Mouse (Mus musculus) neutrophil, adult 5-6 weeks (primary cell): ENCODE measurements around the gene Smco3. TPM values are rescaled to one million over a fixed set of nuclear protein-coding genes. Genes with fewer than 3 reads are reported as not detected.

ENCODE experiments used
- ATAC-seq: fragments of 151-379, 151-347 bp; 2 replicates; pipeline ENCODE4 v1.8.0; 2017; ENCODE audit warnings: mild to moderate bottlenecking, moderate TSS enrichment; ENCODE audit not compliant: insufficient number of reproducible peaks, poor library complexity, low FRiP score, severe bottlenecking; ENCODE audit errors: extremely low read depth
- total RNA-seq: library from RNA; stranded (forward); fragments of 200-1000 nt; gene quantifications from 2 replicates; pipeline ENCODE4 v1.2.3, GENCODE M21; 2017

Smco3 gene
- total RNA-seq, 1 experiment from 2014 or later = 0.35 TPM

GRCm38 (mm10) chr6:136789391-136789971, 45.8 kb downstream of the Smco3 start:
- ATAC-seq = no peak

DNA sequence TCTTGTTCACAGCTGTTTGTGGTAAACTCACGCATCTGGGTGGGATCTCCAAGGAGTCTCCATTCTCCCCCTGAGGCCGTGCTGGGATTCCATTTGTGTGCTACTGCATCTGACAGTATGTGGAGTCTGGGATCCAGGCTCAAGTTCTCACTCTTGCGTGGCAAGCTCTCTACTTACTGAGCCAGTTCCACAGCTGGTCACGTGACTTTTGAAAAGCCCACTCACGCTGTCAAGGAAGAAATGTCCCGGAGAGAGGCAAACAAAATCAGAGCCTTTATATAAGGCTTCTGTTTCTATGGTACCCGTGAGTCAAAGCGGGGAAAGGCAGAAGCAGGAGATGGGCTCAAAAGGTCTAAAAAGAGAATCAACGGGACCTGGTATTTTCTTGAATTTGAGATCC, 52.5 kb downstream of the Smco3 start:
- no peak for ATAC-seq

DNA sequence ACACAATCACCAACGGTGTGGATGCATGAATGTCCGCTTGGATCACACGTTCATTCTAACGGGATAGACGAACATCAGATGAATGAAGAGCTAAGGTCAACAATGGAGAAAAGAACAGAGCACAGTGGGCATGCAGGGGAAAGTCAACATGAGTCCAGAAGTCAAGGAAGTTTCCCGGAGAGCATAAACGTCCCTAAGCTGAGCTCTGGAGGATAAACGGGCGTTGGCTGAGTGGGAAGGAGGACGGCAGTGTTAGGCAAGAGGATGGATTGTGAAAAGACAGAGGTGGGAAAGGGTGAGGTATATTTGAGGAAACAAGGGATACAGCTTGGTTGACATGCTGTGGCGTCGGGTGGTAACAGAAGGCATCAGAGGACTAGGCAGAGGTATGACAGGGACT, 53.1 kb downstream of the Smco3 start:
- no peak for ATAC-seq

DNA sequence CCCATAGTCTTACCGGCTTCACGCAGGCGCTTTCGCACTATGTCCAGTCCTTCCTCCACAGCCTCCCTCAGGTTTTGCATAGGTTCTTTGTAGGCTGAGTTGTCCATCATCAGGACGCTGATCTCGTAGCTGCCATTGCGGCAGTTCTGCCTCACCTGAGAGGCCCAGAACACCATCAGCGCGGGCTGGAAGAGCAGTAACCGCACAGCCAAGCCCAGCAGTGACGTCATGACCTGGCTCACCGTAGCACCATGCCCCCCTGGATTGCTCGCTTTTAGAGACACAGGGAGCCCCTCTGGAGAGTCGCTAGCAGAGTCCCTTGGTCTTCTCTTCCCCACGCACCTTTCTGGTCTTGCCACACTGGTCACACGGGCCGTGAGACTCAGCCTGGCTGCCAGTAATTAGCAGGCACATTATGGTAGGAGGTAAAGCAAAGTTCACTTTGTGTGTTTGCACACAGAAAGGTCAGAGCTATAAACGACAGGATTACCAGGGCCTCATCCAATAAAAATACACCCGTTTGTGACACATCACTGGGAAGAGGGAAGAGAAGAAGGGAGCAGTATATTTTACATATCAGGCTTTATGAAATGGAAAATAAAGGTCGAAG, 53.8 kb downstream of the Smco3 start, which contains the start of gene Gucy2c:
Gucy2c (minus strand) TSS at position 389 of the 610 bp plus-strand sequence.
- ATAC-seq = no peak

Other genes starting within 250 kb of the Smco3 start
- 276 and 296 TPM in 2 replicates for gene Plbd1, start 173.5 kb downstream of the Smco3 start, total RNA-seq
- 0.23 and 0.37 TPM in 2 replicates for gene Gucy2c, start 53.7 kb downstream of the Smco3 start, total RNA-seq
- 22.1 and 23.3 TPM in 2 replicates for gene Hist4h4, start 31.0 kb downstream of the Smco3 start, total RNA-seq
- 50.2 and 56.9 TPM in 2 replicates for gene H2afj, start 27.2 kb downstream of the Smco3 start, total RNA-seq
- 4.2 and 6.3 TPM in 2 replicates for gene BC049715, start 7.8 kb downstream of the Smco3 start, total RNA-seq
- 90.1 and 103 TPM in 2 replicates for gene Wbp11, start 7.2 kb downstream of the Smco3 start, total RNA-seq
- 1.9 and 2.8 TPM in 2 replicates for gene Art4, start 22.3 kb upstream of the Smco3 start, total RNA-seq
- not detected in 2 replicates for gene Mgp, start 40.4 kb upstream of the Smco3 start, total RNA-seq
- gene Erp27, start 86.7 kb upstream of the Smco3 start, total RNA-seq = 12.0 and 12.5 TPM in 2 replicates
- gene Pde6h, start 88.4 kb upstream of the Smco3 start, total RNA-seq = 0.35 TPM in 1 of 2 replicates, not detected in the other
- 1,086 and 1,117 TPM in 2 replicates for gene Arhgdib, start 106.4 kb upstream of the Smco3 start, total RNA-seq